Mouse (Mus musculus) 3T3-L1 (cell line): ENCODE data around the gene Gm648.
"Not testable (repeated sequence)": the region's sequence is repeated elsewhere in the genome, so short reads cannot be mapped to it uniquely, and the experiment has no call there.

Experiments
- DNase-seq: peaks from one replicate; pipeline ENCODE4 v3.0.0-alpha.2; 2015; ENCODE audit warnings: low read depth, low spot score

The Gm648 gene

GRCm38 (mm10) chrX:56549506-56549905 lies at the start of gene Gm648:
Gm648 (minus strand) TSS chrX:56549606.
- DNase-seq = no peak

- DNase-seq = peak; percentile 97
Observed at GRCm38 (mm10) chrX:56597887-56598640, 48.7 kb upstream of the Gm648 start, which contains the start of gene Mmgt1. Mmgt1 (minus strand) TSS chrX:56598069.

GRCm38 (mm10) chrX:56597219-56597886 lies 47.9 kb upstream of the Gm648 start:
- DNase-seq = peak; percentile 41

- DNase-seq = no peak
Observed at GRCm38 (mm10) chrX:56578200-56578599, 28.8 kb upstream of the Gm648 start.

GRCm38 (mm10) chrX:56572465-56572864 lies 23.1 kb upstream of the Gm648 start:
- DNase-seq = peak; percentile 33

- no peak for DNase-seq
Observed at GRCm38 (mm10) chrX:56553584-56553983, 4.2 kb upstream of the Gm648 start.

GRCm38 (mm10) chrX:56537162-56537561 lies 12.2 kb downstream of the Gm648 start:
- DNase-seq = peak; percentile 44

- peak; percentile 71 for DNase-seq
Observed at GRCm38 (mm10) chrX:56531266-56531665, 18.1 kb downstream of the Gm648 start.

GRCm38 (mm10) chrX:56524442-56524841 lies 25.0 kb downstream of the Gm648 start, which contains the start of gene Gm10477:
Gm10477 (plus strand) TSS chrX:56524742.
- DNase-seq = not testable (repeated sequence)

- DNase-seq = peak; percentile 55
Observed at GRCm38 (mm10) chrX:56497241-56497640, 52.2 kb downstream of the Gm648 start.
